Mouse (Mus musculus) erythroid progenitor cell, adult 5-6 weeks (primary cell): ENCODE results near the gene Ifrd1. TPM values are rescaled to one million over a fixed set of nuclear protein-coding genes. Genes with fewer than 3 reads are reported as not detected.
"Not testable (repeated sequence)": the region's sequence is repeated elsewhere in the genome, so short reads cannot be mapped to it uniquely, and the experiment has no call there.

Experiments used
- ATAC-seq: replicated peaks from 2 replicates; pipeline ENCODE4 v1.8.0; 2016; ENCODE audit warnings: moderate number of reproducible peaks, mild to moderate bottlenecking, moderate TSS enrichment, inconsistent platforms; ENCODE audit not compliant: poor library complexity, low FRiP score, severe bottlenecking
- total RNA-seq, 2 experiments: library from RNA; stranded (forward) in 1 of 2; stranded (reverse) in 1 of 2; fragments of 150-400 nt in 1 of 2; fragments of 186-747, 209-891 nt in 1 of 2; gene quantifications; 2 replicates each; pipeline versions ENCODE4 v1.2.3 to v1.2.4; 2015 to 2017; ENCODE audit warnings: low replicate concordance in 2 of 2

Ifrd1 gene
- 55.5 and 158 TPM in 2 replicates for total RNA-seq (2015; ENCODE audit: low replicate concordance)
- total RNA-seq (2017; ENCODE audit: low replicate concordance), result 32.8 and 46.0 TPM in 2 replicates

- no peak for ATAC-seq
Measured at GRCm38 (mm10) chr12:40248454-40249180, at the start of gene Ifrd1. Gene Ifrd1, minus strand, starts transcription at chr12:40248504.

- ATAC-seq, result no peak
Measured at GRCm38 (mm10) chr12:40286539-40286938, 38.2 kb upstream of the Ifrd1 start.

GRCm38 (mm10) chr12:40280596-40281325, 32.5 kb upstream of the Ifrd1 start:
- no peak for ATAC-seq

GRCm38 (mm10) chr12:40277581-40277980, 29.3 kb upstream of the Ifrd1 start:
- ATAC-seq, result no peak

GRCm38 (mm10) chr12:40274931-40275330, 26.6 kb upstream of the Ifrd1 start:
- ATAC-seq, result no peak

- ATAC-seq, result no peak
Measured at GRCm38 (mm10) chr12:40273339-40273738, 25.0 kb upstream of the Ifrd1 start.

- ATAC-seq, result no peak
Measured at GRCm38 (mm10) chr12:40272710-40273109, 24.4 kb upstream of the Ifrd1 start.

GRCm38 (mm10) chr12:40268313-40268712, 20.0 kb upstream of the Ifrd1 start:
- no peak for ATAC-seq

- ATAC-seq, result no peak
Measured at GRCm38 (mm10) chr12:40263712-40264111, 15.4 kb upstream of the Ifrd1 start.

- ATAC-seq, result no peak
Measured at GRCm38 (mm10) chr12:40263006-40263405, 14.7 kb upstream of the Ifrd1 start.

- ATAC-seq, result no peak
Measured at GRCm38 (mm10) chr12:40258462-40259000, 10.2 kb upstream of the Ifrd1 start.

GRCm38 (mm10) chr12:40257226-40257625, 8.9 kb upstream of the Ifrd1 start:
- ATAC-seq, result no peak

- ATAC-seq, result no peak
Measured at GRCm38 (mm10) chr12:40256543-40256942, 8.2 kb upstream of the Ifrd1 start.

- no peak for ATAC-seq
Measured at GRCm38 (mm10) chr12:40256033-40256432, 7.7 kb upstream of the Ifrd1 start.

GRCm38 (mm10) chr12:40255310-40255709, 7.0 kb upstream of the Ifrd1 start:
- ATAC-seq, result not testable (repeated sequence)

- ATAC-seq, result no peak
Measured at GRCm38 (mm10) chr12:40254729-40255128, 6.4 kb upstream of the Ifrd1 start.

- ATAC-seq, result no peak
Measured at GRCm38 (mm10) chr12:40253241-40253640, 4.9 kb upstream of the Ifrd1 start.

- ATAC-seq, result no peak
Measured at GRCm38 (mm10) chr12:40250256-40250655, 2.0 kb upstream of the Ifrd1 start.

GRCm38 (mm10) chr12:40247976-40248375, 328 bp downstream of the Ifrd1 start:
- ATAC-seq, result peak; percentile 49

- ATAC-seq, result no peak
Measured at GRCm38 (mm10) chr12:40247384-40247783, 920 bp downstream of the Ifrd1 start.

- ATAC-seq, result no peak
Measured at GRCm38 (mm10) chr12:40245434-40245970, 2.8 kb downstream of the Ifrd1 start.
